Mouse (Mus musculus) heart, postnatal 25 days (tissue): ENCODE measurements around the gene Abl1. TPM values are rescaled to one million over a fixed set of nuclear protein-coding genes. Genes with fewer than 3 reads are reported as not detected.

Experiments used
- DNase-seq: peaks from one replicate; pipeline ENCODE4 v3.0.0; 2022; ENCODE audit warnings: low spot score
- intact Hi-C: fragments of 180-260 bp; cut with DNase I; formaldehyde crosslinking; loops from one replicate; pipeline ENCODE4 v1.15.1; 2025
- total RNA-seq, 2 experiments: library from RNA; stranded (reverse); gene quantifications; 2 replicates each; pipeline ENCODE4 v1.2.3; 2021

The Abl1 gene
- total RNA-seq, 2 experiments from 2014 or later: 29.8 to 35.0 TPM

GRCm38 (mm10) chr2:31733558-31733957, 45.4 kb downstream of the Abl1 start:
- intact Hi-C loops: no loop called here
- DNase-seq: no peak

GRCm38 (mm10) chr2:31739041-31739440, 50.9 kb downstream of the Abl1 start:
- intact Hi-C loops: no loop called here
- DNase-seq: no peak

- intact Hi-C loops: no loop called here
Measured at GRCm38 (mm10) chr2:31741728-31742127, 53.6 kb downstream of the Abl1 start.

GRCm38 (mm10) chr2:31742134-31742533, 54.0 kb downstream of the Abl1 start:
- DNase-seq: peak; percentile 62
- intact Hi-C loops: no loop called here

More at GRCm38 (mm10) chr2:31741728-31742127, 53.6 kb downstream of the Abl1 start:
- no peak for DNase-seq

GRCm38 (mm10) chr2:31745741-31746243, 57.6 kb downstream of the Abl1 start:
- intact Hi-C loops: no loop called here
- no peak for DNase-seq

GRCm38 (mm10) chr2:31746835-31747234, 58.7 kb downstream of the Abl1 start:
- intact Hi-C loops: no loop called here
- DNase-seq: no peak

- intact Hi-C loops: no loop called here
- no peak for DNase-seq
Measured at GRCm38 (mm10) chr2:31749046-31749709, 61.0 kb downstream of the Abl1 start.

GRCm38 (mm10) chr2:31750133-31750532, 62.0 kb downstream of the Abl1 start:
- no peak for DNase-seq
- intact Hi-C loops: no loop called here

GRCm38 (mm10) chr2:31757472-31757871, 69.3 kb downstream of the Abl1 start:
- no peak for DNase-seq
- intact Hi-C loops: no loop called here

GRCm38 (mm10) chr2:31758966-31759365, 70.8 kb downstream of the Abl1 start:
- DNase-seq: no peak
- intact Hi-C loops: no loop called here

GRCm38 (mm10) chr2:31759751-31760460, 71.7 kb downstream of the Abl1 start:
- DNase-seq: peak; percentile 71
- intact Hi-C loops: no loop called here

GRCm38 (mm10) chr2:31760486-31760885, 72.3 kb downstream of the Abl1 start:
- no peak for DNase-seq
- intact Hi-C loops: no loop called here

GRCm38 (mm10) chr2:31761115-31761531, 72.9 kb downstream of the Abl1 start:
- DNase-seq: no peak
- intact Hi-C loops: no loop called here

- DNase-seq: no peak
- intact Hi-C loops: no loop called here
Measured at GRCm38 (mm10) chr2:31761585-31761984, 73.4 kb downstream of the Abl1 start.

GRCm38 (mm10) chr2:31762155-31762554, 74.0 kb downstream of the Abl1 start:
- no peak for DNase-seq
- intact Hi-C loops: no loop called here

- no peak for DNase-seq
- intact Hi-C loops: no loop called here
Measured at GRCm38 (mm10) chr2:31762853-31763252, 74.7 kb downstream of the Abl1 start.

- DNase-seq: no peak
- intact Hi-C loops: no loop called here
Measured at GRCm38 (mm10) chr2:31763271-31763670, 75.1 kb downstream of the Abl1 start.

GRCm38 (mm10) chr2:31767104-31767503, 78.9 kb downstream of the Abl1 start:
- intact Hi-C loops: no loop called here
- DNase-seq: no peak

- intact Hi-C loops: no loop called here
- DNase-seq: no peak
Measured at GRCm38 (mm10) chr2:31767815-31768214, 79.6 kb downstream of the Abl1 start.

GRCm38 (mm10) chr2:31769115-31769514, 80.9 kb downstream of the Abl1 start:
- intact Hi-C loops: no loop called here
- no peak for DNase-seq

- peak; percentile 78 for DNase-seq
- intact Hi-C loops: no loop called here
Measured at GRCm38 (mm10) chr2:31769631-31770111, 81.5 kb downstream of the Abl1 start.
